Mouse (Mus musculus) myocyte (in vitro differentiated cells): ENCODE measurements at regions not wholly inside any gene's neighbourhood (a gene's known extent, or its start where the extent isn't known, plus 50 kb on each side); places are given as distances from the start of the nearest gene placed in this dataset.

Source experiments
- CEBPB ChIP-seq: IDR thresholded peaks from 2 replicates; pipeline ENCODE4 v1.6.1; 2011; ENCODE audit warnings: mild to moderate bottlenecking, moderate library complexity; ENCODE audit not compliant: poor library complexity, insufficient read depth, severe bottlenecking
- MYOD1 ChIP-seq, 3 experiments: IDR thresholded peaks; one replicate each; pipeline ENCODE4 v1.6.1; 2011; ENCODE audit warnings: control low read depth in 2 of 3, low read depth in 2 of 3, mild to moderate bottlenecking in 2 of 3, moderate library complexity in 1 of 3; ENCODE audit not compliant: insufficient read length in 2 of 3, control insufficient read depth in 1 of 3
- MYOG ChIP-seq, 3 experiments: IDR thresholded peaks; one replicate each; pipeline ENCODE4 v1.6.1; 2011; ENCODE audit warnings: control low read depth in 2 of 3, low read depth in 2 of 3, mild to moderate bottlenecking in 2 of 3; ENCODE audit not compliant: insufficient read length in 2 of 3, control insufficient read depth in 1 of 3, insufficient read depth in 1 of 3
- POLR2A ChIP-seq: IDR thresholded peaks from one replicate; pipeline ENCODE4 v1.6.1; 2011; ENCODE audit warnings: low read depth, mild to moderate bottlenecking, control low read depth, moderate library complexity; ENCODE audit not compliant: insufficient read length
- POLR2AphosphoS2 ChIP-seq: IDR thresholded peaks from one replicate; pipeline ENCODE4 v1.6.1; 2011; ENCODE audit warnings: low read depth, control low read depth; ENCODE audit not compliant: insufficient read length

DNA sequence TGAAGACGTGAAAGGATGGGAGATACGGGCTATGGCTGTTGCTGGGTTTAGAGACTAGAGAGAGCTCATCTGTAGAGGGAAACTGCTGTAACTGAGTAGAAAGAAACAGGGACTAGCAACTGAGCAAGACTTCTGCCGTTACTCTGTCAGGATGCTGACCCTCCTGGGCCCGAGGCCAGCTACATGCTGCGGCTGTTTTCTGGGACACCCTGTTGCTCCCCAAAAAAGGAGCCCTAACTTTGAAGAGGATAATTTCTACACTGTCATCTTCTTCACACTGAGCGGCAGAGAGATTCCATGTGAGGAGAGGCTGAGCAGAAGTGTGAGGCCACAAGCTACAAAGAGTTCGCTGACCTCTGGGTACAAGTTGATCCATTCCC lies 74.2 kb upstream of the Ralgps2 start:
- TF ChIP-seq POLR2A (no peak), MYOG (IDR thresholded peaks at IDR 0.05; ENCODE audit: control insufficient read depth in 1 of 3, insufficient read depth in 1 of 3, insufficient read length in 2 of 3, low read depth in 2 of 3) (no peak), MYOD1 (IDR thresholded peaks at IDR 0.05; ENCODE audit: control insufficient read depth in 1 of 3, insufficient read length in 2 of 3, low read depth in 2 of 3) (no peak), CEBPB (no peak), POLR2AphosphoS2 (no peak)
